Mouse (Mus musculus) frontal cortex, adult 2 months (tissue): ENCODE measurements around the gene Snrpg. TPM values are rescaled to one million over a fixed set of nuclear protein-coding genes. Genes with fewer than 3 reads are reported as not detected.
"Not testable (repeated sequence)": the region's sequence is repeated elsewhere in the genome, so short reads cannot be mapped to it uniquely, and the experiment has no call there.

Source experiments
- DNase-seq, 2 experiments: peaks; one replicate each; pipeline ENCODE4 v3.0.0; 2022; ENCODE audit warnings: low spot score in 1 of 2; ENCODE audit errors: extremely low spot score in 1 of 2
- polyA plus RNA-seq: library from polyadenylated mRNA; depleted of rRNA; stranded (reverse); fragments of >200 nt; gene quantifications from 2 replicates; pipeline ENCODE4 v1.2.3, GENCODE M21; 2012

Snrpg gene
- polyA plus RNA-seq, 1 experiment = 62.4 TPM

- peak in 1 of 2 experiments; percentile 31 for DNase-seq
These were observed 4.8 kb upstream of the Snrpg start for GRCm38 (mm10) chr6:86366125-86366852.

GRCm38 (mm10) chr6:86366853-86367249 lies 4.3 kb upstream of the Snrpg start:
- DNase-seq = no peak

- DNase-seq = peak in 1 of 2 experiments; percentile 43
These were observed 2.6 kb upstream of the Snrpg start for GRCm38 (mm10) chr6:86368479-86368878.

DNA sequence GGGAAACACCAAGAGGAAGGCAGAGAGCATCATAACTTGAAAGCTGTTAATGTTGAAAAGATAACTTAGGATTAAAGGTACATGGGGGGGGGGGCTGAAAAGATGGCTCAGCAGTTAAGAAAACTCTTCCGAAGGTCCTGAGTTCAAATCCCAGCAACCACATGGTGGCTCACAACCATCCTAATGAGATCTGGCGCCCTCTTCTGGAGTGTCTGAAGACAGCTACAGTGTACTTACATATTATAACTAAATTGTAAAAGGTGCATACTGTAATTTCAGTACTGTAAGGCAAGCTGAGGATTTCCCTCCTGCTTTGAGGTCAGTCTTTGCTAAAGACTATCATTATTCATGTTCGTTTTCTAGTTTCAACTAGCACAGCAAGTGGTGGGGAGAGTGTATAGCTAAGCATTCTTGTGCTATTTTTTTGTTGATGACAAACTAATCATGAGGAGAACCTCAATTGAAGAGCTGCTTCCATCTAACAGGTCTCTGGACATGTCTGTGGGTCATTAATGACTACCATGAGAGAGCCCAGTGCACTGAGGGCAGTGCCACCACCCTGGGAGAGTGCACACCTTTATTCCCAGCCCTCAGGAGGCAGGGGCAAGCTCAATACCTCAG lies 901 bp upstream of the Snrpg start:
- DNase-seq = no peak

GRCm38 (mm10) chr6:86371340-86371911 lies 322 bp downstream of the Snrpg start:
- peak; percentile 96 to 98 for DNase-seq

DNA sequence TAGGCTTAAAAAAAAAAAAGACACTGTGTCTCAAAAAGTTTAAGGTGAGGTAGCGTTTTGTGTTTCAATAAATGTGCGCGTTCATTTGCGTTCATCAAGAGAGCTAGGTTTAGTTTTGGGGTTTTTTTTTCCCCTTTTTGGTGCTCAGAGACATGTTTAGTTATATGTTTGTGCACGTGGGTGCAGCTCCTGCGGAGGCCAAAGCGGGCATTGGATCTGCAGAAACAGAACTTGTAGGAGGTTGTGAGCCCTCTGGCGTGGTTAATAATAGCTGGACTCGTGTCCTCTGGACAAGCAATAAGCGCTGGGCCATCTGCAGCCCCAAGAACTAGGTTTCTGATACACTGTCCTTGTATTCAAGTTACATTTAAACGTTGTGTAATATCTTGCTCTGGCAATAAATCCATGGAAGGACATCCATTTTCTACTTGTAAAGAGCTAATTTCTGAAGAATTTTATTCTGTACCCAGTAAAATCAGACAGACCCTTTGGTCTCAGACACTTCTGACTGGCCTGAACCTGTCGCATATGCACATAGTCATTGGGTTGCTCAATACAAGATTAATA lies 929 bp downstream of the Snrpg start:
- DNase-seq = no peak

DNA sequence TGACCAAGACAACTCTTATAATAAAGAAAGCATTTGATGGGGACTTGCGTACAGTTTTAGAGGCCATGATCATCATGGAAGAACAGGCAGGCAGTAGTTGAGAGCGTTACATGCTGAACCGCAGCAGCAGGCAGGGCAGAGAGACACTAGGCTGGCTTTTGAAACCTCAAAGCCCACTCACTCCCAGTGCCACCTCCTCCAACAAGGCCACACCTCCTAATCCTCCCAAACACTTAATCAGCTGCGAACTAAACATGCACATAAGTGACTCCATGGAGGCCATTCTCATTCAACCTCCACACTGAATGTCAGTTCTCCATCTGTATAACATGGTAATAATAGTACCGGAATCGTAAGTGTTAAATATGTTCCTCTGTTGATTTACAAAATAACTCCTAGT lies 2.5 kb downstream of the Snrpg start:
- DNase-seq = no peak

- DNase-seq = no peak
These were observed 7.2 kb downstream of the Snrpg start for GRCm38 (mm10) chr6:86378341-86378740.

GRCm38 (mm10) chr6:86380112-86380511 lies 9.0 kb downstream of the Snrpg start:
- DNase-seq = not testable (repeated sequence)

GRCm38 (mm10) chr6:86382551-86382950 lies 11.4 kb downstream of the Snrpg start:
- no peak for DNase-seq

- no peak for DNase-seq
These were observed 12.3 kb downstream of the Snrpg start for GRCm38 (mm10) chr6:86383370-86383769.

DNA sequence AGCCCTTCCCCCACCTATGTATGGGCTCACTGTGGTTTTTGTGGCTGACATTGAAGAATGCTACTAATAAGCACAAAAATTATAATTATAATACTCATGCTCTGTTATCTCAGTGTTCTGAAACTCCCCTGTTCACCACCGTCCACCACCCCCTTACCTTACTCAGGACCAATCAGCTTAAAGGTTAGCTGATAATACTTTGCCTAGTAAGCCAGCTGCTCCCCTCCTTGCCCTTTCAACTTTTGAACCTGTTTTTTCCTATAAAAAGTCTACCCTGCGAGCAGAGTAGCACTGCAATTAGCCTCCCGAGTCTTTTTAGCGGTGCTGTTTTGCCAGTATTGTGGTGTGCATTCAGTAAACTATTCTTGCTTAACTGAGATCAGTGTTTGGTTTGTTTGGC lies 13.6 kb downstream of the Snrpg start:
- no peak for DNase-seq

DNA sequence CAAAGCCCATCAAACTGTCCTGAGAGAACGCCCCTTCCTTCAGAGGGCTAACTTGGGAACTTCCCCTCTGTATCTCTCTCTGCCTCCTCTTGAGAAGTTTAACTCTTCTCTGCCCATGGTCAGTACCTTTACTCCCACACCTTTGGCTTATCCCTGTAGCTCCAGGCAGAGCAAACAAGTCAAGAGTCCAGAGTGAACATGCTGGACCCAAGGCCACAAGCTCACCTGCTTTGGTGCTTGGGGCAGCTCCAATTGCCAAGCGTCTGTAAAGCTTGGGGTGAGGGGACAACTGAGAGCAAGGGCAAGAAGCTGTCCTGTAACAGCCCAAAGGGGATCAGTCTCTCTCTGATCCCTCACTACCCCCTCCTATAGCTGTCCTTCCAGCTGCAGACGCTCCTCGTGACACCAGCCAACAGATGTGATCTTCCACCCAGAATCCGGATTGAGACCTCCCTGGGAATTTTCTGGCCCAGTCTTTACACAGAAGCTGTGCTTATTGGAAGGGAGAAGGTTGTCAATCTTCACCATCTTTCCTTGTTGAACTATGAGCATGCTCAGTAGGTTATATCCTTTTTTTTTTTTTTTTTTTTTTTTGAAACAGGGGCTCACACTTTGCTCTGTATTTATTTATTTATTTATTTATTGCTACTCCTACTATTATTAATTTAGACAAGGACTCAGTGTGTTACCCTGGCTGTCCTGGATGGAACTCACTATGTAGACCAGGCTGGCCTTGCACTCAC lies 14.4 kb downstream of the Snrpg start:
- no peak for DNase-seq

- DNase-seq = no peak
These were observed 16.2 kb downstream of the Snrpg start for GRCm38 (mm10) chr6:86387313-86387712.

DNA sequence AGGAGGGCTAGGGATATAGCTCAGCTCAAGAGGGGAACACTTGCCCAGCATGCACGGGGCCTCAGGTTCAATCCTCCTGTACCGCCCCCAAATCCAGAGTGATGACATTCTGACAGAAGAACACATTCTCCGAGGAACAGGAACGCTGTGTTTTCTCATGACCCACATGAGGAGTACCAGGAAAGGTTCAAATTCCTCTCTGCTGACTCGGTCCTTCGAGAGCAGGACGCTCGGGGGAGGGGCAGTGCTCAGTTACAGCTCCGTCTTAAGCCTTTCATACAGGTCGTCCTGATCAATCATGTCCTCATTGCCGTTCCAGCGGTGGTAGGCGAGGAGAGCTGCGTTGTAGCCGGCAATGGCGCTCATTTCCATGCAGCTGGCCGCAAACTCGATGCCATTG lies 17.4 kb downstream of the Snrpg start:
- no peak for DNase-seq

- no peak for DNase-seq
These were observed 20.2 kb downstream of the Snrpg start for GRCm38 (mm10) chr6:86391326-86391725.

- DNase-seq = no peak
These were observed 22.1 kb downstream of the Snrpg start for GRCm38 (mm10) chr6:86393187-86393586.

GRCm38 (mm10) chr6:86394078-86394720 lies 23.1 kb downstream of the Snrpg start:
- DNase-seq = no peak

GRCm38 (mm10) chr6:86395021-86395420 lies 23.9 kb downstream of the Snrpg start:
- no peak for DNase-seq

GRCm38 (mm10) chr6:86395969-86396368 lies 24.9 kb downstream of the Snrpg start:
- DNase-seq = no peak
